Mouse (Mus musculus) liver, postnatal 0 days (tissue): ENCODE measurements around the gene Usp2.

ENCODE experiments used
- CTCF ChIP-seq: sonication (generic); IDR thresholded peaks from 2 replicates; pipeline ENCODE4 v1.5.1; 2016; ENCODE audit warnings: antibody characterized with exemption, low read depth
- EP300 ChIP-seq: IDR thresholded peaks from 2 replicates; pipeline ENCODE4 v1.6.1; 2016; ENCODE audit warnings: antibody characterized with exemption, low read depth, mild to moderate bottlenecking

DNA sequence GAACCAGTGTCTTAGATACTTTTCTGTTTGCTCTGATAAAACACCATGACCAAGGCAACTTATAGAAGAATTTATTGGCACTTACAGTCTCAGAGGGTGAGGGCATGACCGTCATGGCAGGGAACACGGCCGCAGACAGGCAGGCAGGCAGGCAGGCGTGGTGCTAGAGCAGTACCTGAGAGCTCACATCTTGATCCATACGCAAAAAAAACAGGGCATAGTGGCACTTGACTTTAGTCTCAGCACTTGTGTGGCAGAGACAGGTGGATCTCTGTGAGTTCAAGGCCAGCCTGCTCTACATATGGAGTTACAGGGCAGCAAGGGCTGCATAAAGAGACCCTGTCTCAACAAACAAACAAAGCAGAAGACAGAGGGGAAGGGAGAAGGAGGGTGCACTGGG, 33.5 kb upstream of the Usp2 start:
- TF ChIP-seq CTCF (no peak), EP300 (no peak)
